Mouse (Mus musculus) limb, embryonic 14.5 days (tissue): ENCODE measurements around the gene Psapl1. TPM values are rescaled to one million over a fixed set of nuclear protein-coding genes. Genes with fewer than 3 reads are reported as not detected.
A peak's percentile ranks its signal among the peaks of the same experiment; 100 is the strongest.

ENCODE experiments used
- ATAC-seq: fragments of 200-750 bp; cut with Nextera tagmentation; 2 replicates; pipeline ENCODE4 v1.8.0; 2017; ENCODE audit warnings: low read depth, moderate number of reproducible peaks, moderate TSS enrichment; ENCODE audit not compliant: low FRiP score
- DNase-seq: peaks from one replicate; pipeline ENCODE4 v3.0.0-alpha.2; 2015; ENCODE audit warnings: low spot score
- H3K27ac ChIP-seq: fragments of 300-500 bp; sonication (generic); replicated peaks from 2 replicates; pipeline ENCODE4 v1.5.1; 2014; ENCODE audit warnings: low read depth, mild to moderate bottlenecking, low read length, moderate library complexity, mixed read lengths
- H3K27me3 ChIP-seq: fragments of 300-500 bp; sonication (generic); 2 replicates; pipeline ENCODE4 v1.6.1; 2014; ENCODE audit warnings: low read length, mixed read lengths; ENCODE audit not compliant: control insufficient read depth, insufficient read depth
- H3K36me3 ChIP-seq: fragments of 300-500 bp; sonication (generic); 2 replicates; pipeline ENCODE4 v1.6.1; 2014; ENCODE audit warnings: mild to moderate bottlenecking, low read length, moderate library complexity, mixed read lengths; ENCODE audit not compliant: control insufficient read depth, insufficient read depth
- H3K4me1 ChIP-seq: fragments of 300-500 bp; sonication (generic); 2 replicates; pipeline ENCODE4 v1.6.1; 2014; ENCODE audit warnings: antibody characterized with exemption, low read length, mixed read lengths; ENCODE audit not compliant: control insufficient read depth, insufficient read depth
- H3K4me2 ChIP-seq: fragments of 300-500 bp; sonication (generic); replicated peaks from 2 replicates; pipeline ENCODE4 v1.6.1; 2014; ENCODE audit warnings: low read depth, mild to moderate bottlenecking, low read length, moderate library complexity; ENCODE audit not compliant: severe bottlenecking
- H3K4me3 ChIP-seq: fragments of 300-500 bp; sonication (generic); replicated peaks from 2 replicates; pipeline ENCODE4 v1.5.1; 2014; ENCODE audit warnings: low read length
- H3K9ac ChIP-seq: fragments of 300-500 bp; sonication (generic); 2 replicates; pipeline ENCODE4 v1.6.1; 2014; ENCODE audit warnings: mild to moderate bottlenecking, low read depth, low read length, moderate library complexity; ENCODE audit not compliant: severe bottlenecking
- H3K9me3 ChIP-seq: fragments of 300-500 bp; sonication (generic); 2 replicates; pipeline ENCODE4 v1.6.1; 2016; ENCODE audit warnings: low read length; ENCODE audit not compliant: control insufficient read depth
- POLR2A ChIP-seq: fragments of 200-500 bp; IDR thresholded peaks from 2 replicates; pipeline ENCODE4 v1.8.0; 2012; ENCODE audit warnings: inconsistent platforms, mild to moderate bottlenecking, moderate library complexity, borderline replicate concordance; ENCODE audit not compliant: insufficient read depth, insufficient read length; ENCODE audit errors: extremely low read depth
- WGBS: fragments of 180-500 bp; shearing (Covaris S2); extraction: QIAGEN DNeasy Blood & Tissue Kit; methylation state at CpG from one replicate; pipeline ENCODE4 v1.1.7; 2014; 5-methylcytosine and 5-hydroxymethylcytosine counted together
- polyA plus RNA-seq, 2 experiments: library from polyadenylated mRNA; depleted of rRNA in 1 of 2; stranded (reverse) in 1 of 2; unstranded in 1 of 2; fragments of >200 nt; fragmentation: Nextera tagmentation in 1 of 2; extraction: Ambion mirVana in 1 of 2; gene quantifications; 2 replicates each; pipeline versions ENCODE4 v1.2.1 to v1.2.3; 2012 to 2014

The Psapl1 gene
- polyA plus RNA-seq, 2 experiments, result 1.2 to 7.3 TPM

GRCm38 (mm10) chr5:36248022-36248421 is 44.2 kb downstream of the Psapl1 start:
- Histone ChIP-seq H3K4me2 (no peak overlapping the region), H3K27me3 (no peaks in the 10 kb centered on the region), H3K36me3 (no peaks in the 10 kb centered on the region), H3K4me1 (peaks cover 12% of the 10 kb centered on the region), H3K9ac (no peak overlapping the region), H3K4me3 (no peak overlapping the region), H3K9me3 (no peaks in the 10 kb centered on the region), H3K27ac (no peak overlapping the region)
- TF ChIP-seq POLR2A, result no peak
- no peak for DNase-seq
- no peak for ATAC-seq
- WGBS, result 86% methylated on average over 3 of the region's 3 CpGs

GRCm38 (mm10) chr5:36252746-36253504 is 49.1 kb downstream of the Psapl1 start:
- DNase-seq (peak; percentile 86), ATAC-seq (peak; percentile 58; the same call in 1 of the 2 replicates)
- WGBS, result 61% methylated on average over 17 of the region's 17 CpGs
- H3K4me3 ChIP-seq, result no peak overlapping the region
- no peaks in the 10 kb centered on the region for H3K36me3 ChIP-seq
- no peaks in the 10 kb centered on the region for H3K27me3 ChIP-seq
- peak overlapping the region; percentile 70 for H3K27ac ChIP-seq
- H3K9ac ChIP-seq, result no peak overlapping the region
- no peak for TF ChIP-seq POLR2A
- peaks cover 44% of the 10 kb centered on the region for H3K4me1 ChIP-seq
- H3K9me3 ChIP-seq, result no peaks in the 10 kb centered on the region
- H3K4me2 ChIP-seq, result no peak overlapping the region

- peak; percentile 59 for DNase-seq
- H3K27ac ChIP-seq, result peak overlapping the region; percentile 35; the same call in 1 of the 2 replicates
These were observed 51.1 kb downstream of the Psapl1 start for GRCm38 (mm10) chr5:36254642-36255516.

More at GRCm38 (mm10) chr5:36254642-36255516, 51.1 kb downstream of the Psapl1 start:
- peak; percentile 80 for ATAC-seq
- WGBS, result 28% methylated on average over 18 of the region's 18 CpGs
- no peak overlapping the region for H3K9ac ChIP-seq
- no peaks in the 10 kb centered on the region for H3K36me3 ChIP-seq
- H3K4me1 ChIP-seq, result peaks cover 50% of the 10 kb centered on the region
- H3K4me3 ChIP-seq, result no peak overlapping the region
- no peaks in the 10 kb centered on the region for H3K27me3 ChIP-seq
- no peaks in the 10 kb centered on the region for H3K9me3 ChIP-seq
- no peak for TF ChIP-seq POLR2A
- H3K4me2 ChIP-seq, result no peak overlapping the region; the same call in 1 of the 2 replicates

Other genes starting within 250 kb of the Psapl1 start
- 34.4 and 43.6 TPM in 2 replicates for gene Sorcs2, start 194.1 kb downstream of the Psapl1 start, polyA plus RNA-seq (2012; rRNA removed)
- 25.4 and 26.8 TPM in 2 replicates for gene Sorcs2, start 194.1 kb downstream of the Psapl1 start, polyA plus RNA-seq (2014; fragmentation: Nextera tagmentation; extraction: Ambion mirVana)